Comparison of ENCODE assay signal across 11 mouse cellular contexts in genomic region chr17:85623161-85624050, GRCm38 (mm10). TPM values are rescaled to one million over a fixed set of nuclear protein-coding genes. Genes with fewer than 3 reads are reported as not detected.
DNase-seq lines count a peak whose midpoint lies in the region; ATAC-seq lines count a peak whose summit lies in the region.
"Had no signal": no experiment of that assay in that cellular context is flagged by ENCODE, and none has a peak within 500 bp of the region (broad histone marks: within the 10 kb centered on the region; RNA-seq: fewer than 3 reads in every experiment).

No protein-coding gene starts in this region.

- no peak overlapping the region for H3K27ac ChIP-seq in heart, embryonic 13.5 days (replicated peaks)
- H3K27ac ChIP-seq in forebrain, embryonic 13.5 days = peak overlapping the region; percentile 92
- peak overlapping the region; percentile 87 for H3K27ac ChIP-seq in midbrain, embryonic 13.5 days
- H3K27ac ChIP-seq: intestine, embryonic 15.5 days had no signal

- no peak overlapping the region for H3K9ac ChIP-seq in heart, embryonic 13.5 days
- H3K9ac ChIP-seq in forebrain, embryonic 13.5 days = peak overlapping the region; percentile 86
- H3K9ac ChIP-seq in midbrain, embryonic 13.5 days (replicated peaks) = peak overlapping the region; percentile 67
- H3K9ac ChIP-seq: intestine, embryonic 15.5 days had no signal

- peak overlapping the region; percentile 12; the same call in 1 of the 2 replicates for H3K4me2 ChIP-seq in heart, embryonic 13.5 days
- H3K4me2 ChIP-seq in forebrain, embryonic 13.5 days = peak overlapping the region; percentile 71
- H3K4me2 ChIP-seq in midbrain, embryonic 13.5 days (replicated peaks) = peak overlapping the region; percentile 53
- H3K4me2 ChIP-seq: intestine, embryonic 15.5 days; liver, embryonic 11.5 days had no signal

- H3K36me3 ChIP-seq in heart, embryonic 13.5 days = no peaks in the 10 kb centered on the region
- no peaks in the 10 kb centered on the region for H3K36me3 ChIP-seq in forebrain, embryonic 13.5 days (ENCODE audit: poor library complexity, severe bottlenecking)
- H3K36me3 ChIP-seq in midbrain, embryonic 13.5 days = no peaks in the 10 kb centered on the region
- H3K36me3 ChIP-seq: intestine, embryonic 15.5 days had no signal

- H3K9me3 ChIP-seq in heart, embryonic 13.5 days = no peaks in the 10 kb centered on the region
- H3K9me3 ChIP-seq in forebrain, embryonic 13.5 days (replicated peaks) = no peaks in the 10 kb centered on the region
- H3K9me3 ChIP-seq in midbrain, embryonic 13.5 days = no peaks in the 10 kb centered on the region
- H3K9me3 ChIP-seq: intestine, embryonic 15.5 days had no signal

- DNase-seq in heart, postnatal 4 days = no peak
- DNase-seq in R1 (ENCODE audit: low read depth, low spot score) = peak; percentile 25
- DNase-seq in cerebellum, postnatal 4 days (ENCODE audit: low spot score in 2 of 2) = no peak
- no peak for DNase-seq in thymus, postnatal 36 days
- DNase-seq: cerebellum, adult 8-10 months had no signal

- WGBS in heart, embryonic 13.5 days = 2% methylated on average over 52 of the region's 52 CpGs
- under 1% methylated on average over 51 of the region's 52 CpGs for WGBS in forebrain, embryonic 13.5 days
- 1% methylated on average over 50 of the region's 52 CpGs for WGBS in midbrain, embryonic 13.5 days

- H3K27me3 ChIP-seq in heart, embryonic 13.5 days (replicated peaks) = peaks cover 96% of the 10 kb centered on the region
- peaks cover 88% of the 10 kb centered on the region for H3K27me3 ChIP-seq in forebrain, embryonic 13.5 days
- peaks cover 94% of the 10 kb centered on the region for H3K27me3 ChIP-seq in midbrain, embryonic 13.5 days

- no peak for ATAC-seq in heart, embryonic 13.5 days (ENCODE audit: extremely low read depth, insufficient number of reproducible peaks, low FRiP score, low TSS enrichment)
- ATAC-seq in forebrain, embryonic 13.5 days = no peak
- no peak for ATAC-seq in midbrain, embryonic 13.5 days
- ATAC-seq in frontal cortex, adult (ENCODE audit: low TSS enrichment) = no peak
- ATAC-seq: intestine, embryonic 15.5 days had no signal

- peaks cover 23% of the 10 kb centered on the region for H3K4me1 ChIP-seq in heart, embryonic 13.5 days
- H3K4me1 ChIP-seq in forebrain, embryonic 13.5 days = peaks cover 62% of the 10 kb centered on the region
- H3K4me1 ChIP-seq in midbrain, embryonic 13.5 days (replicated peaks) = peaks cover 25% of the 10 kb centered on the region

- peak overlapping the region; percentile 18 for H3K4me3 ChIP-seq in heart, embryonic 13.5 days
- H3K4me3 ChIP-seq in forebrain, embryonic 13.5 days = peak overlapping the region; percentile 57
- peak overlapping the region; percentile 46 for H3K4me3 ChIP-seq in midbrain, embryonic 13.5 days (replicated peaks)
- H3K4me3 ChIP-seq: intestine, embryonic 15.5 days had no signal

RNA-seq across cellular contexts. Expression of gene Six3, which starts 10.0 kb away (rescaled TPM):
- polyA plus RNA-seq in heart, embryonic 13.5 days (2015; fragmentation: Nextera tagmentation; extraction: Ambion mirVana) = not detected in 2 replicates
- total RNA-seq in heart, postnatal 4 days (2021) = not detected
- polyA plus RNA-seq in forebrain, embryonic 13.5 days (2015; fragmentation: Nextera tagmentation; extraction: Ambion mirVana) = 18.2 and 22.4 TPM in 2 replicates
- polyA plus RNA-seq in midbrain, embryonic 13.5 days (2015; fragmentation: Nextera tagmentation; extraction: Ambion mirVana) = 15.6 and 21.9 TPM in 2 replicates
- polyA plus RNA-seq: intestine, embryonic 15.5 days; liver, embryonic 11.5 days had no signal

Comparison
In these comparisons a context has a peak if more than half of its experiments do, and no peak if none do; other contexts are left out.
1. H3K4me2 ChIP-seq: peak in every context shown above with its lines; median percentile 71 in forebrain, embryonic 13.5 days; 53 in midbrain, embryonic 13.5 days; 12 in heart, embryonic 13.5 days.
2. RNA of gene Six3, which starts 10.0 kb away (polyA plus RNA-seq): 18.2 to 22.4 TPM in forebrain, embryonic 13.5 days and 15.6 to 21.9 TPM in midbrain, embryonic 13.5 days; not detected in heart, embryonic 13.5 days; every median in the first group is over 10 times any median in the second.
3. Peak in every context shown above with its lines, with median percentiles within 50 percentile points of each other: H3K4me3 ChIP-seq.